Mouse (Mus musculus) layer of hippocampus, postnatal 25 days (tissue): ENCODE data around the gene Zfand3. TPM values are rescaled to one million over a fixed set of nuclear protein-coding genes. Genes with fewer than 3 reads are reported as not detected.

Experiments used
- DNase-seq, 2 experiments: peaks; one replicate each; pipeline ENCODE4 v3.0.0; 2022; ENCODE audit warnings: mixed read lengths in 2 of 2, low spot score in 1 of 2; ENCODE audit errors: extremely low spot score in 1 of 2
- total RNA-seq, 2 experiments: library from RNA; stranded (reverse); gene quantifications; 2 replicates each; pipeline ENCODE4 v1.2.3; 2021

The Zfand3 gene
- 100 to 1,000 TPM; 114 to 119 TPM for total RNA-seq

DNA sequence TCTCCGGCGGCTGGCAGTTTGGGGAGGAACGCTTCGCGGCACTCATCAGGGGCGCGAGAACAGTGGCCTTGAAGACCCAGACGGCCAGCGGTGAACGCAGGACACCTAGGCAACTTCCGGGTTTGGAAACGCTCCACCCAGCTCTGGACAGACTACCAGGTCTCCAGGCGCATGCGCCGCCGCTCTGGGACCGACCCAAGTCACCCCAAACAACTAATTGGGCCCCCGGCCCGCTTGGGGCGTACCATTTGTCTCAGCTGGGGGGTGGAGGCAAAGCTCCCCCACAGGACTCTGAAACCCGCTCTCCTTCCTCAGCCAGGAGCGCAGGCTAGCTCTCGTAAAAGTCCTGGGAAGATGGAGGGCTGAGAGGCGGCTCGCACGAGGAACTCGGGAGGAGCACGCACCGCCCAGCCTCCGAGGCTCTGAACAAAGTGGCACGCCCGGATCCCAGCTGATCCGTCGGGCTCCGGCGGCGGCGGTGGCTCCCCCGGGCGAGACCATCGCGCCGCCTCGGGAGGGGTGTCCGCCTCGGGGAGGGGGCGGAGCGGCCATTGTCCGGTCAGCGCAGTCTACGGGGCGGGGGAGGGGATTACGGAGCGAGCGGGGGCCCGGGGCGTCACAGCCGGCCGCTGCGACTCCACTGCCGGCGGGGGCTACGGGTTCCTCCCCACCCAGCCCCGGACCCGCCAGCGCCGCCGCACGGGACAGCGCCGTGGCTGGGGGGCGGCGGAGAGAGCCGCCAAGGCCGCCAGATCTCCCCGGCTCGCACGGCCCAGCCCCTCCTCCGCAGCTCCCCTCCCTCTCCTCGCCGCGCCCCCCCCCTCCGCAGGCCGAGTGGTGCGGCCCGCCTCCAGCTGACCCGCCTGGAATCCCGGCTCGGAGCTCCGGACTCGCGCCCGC, at the start of gene Zfand3:
Zfand3 (plus strand) TSS at position 531 of the 900 bp plus-strand sequence.
- DNase-seq, result peak; percentile 87 to 97

DNA sequence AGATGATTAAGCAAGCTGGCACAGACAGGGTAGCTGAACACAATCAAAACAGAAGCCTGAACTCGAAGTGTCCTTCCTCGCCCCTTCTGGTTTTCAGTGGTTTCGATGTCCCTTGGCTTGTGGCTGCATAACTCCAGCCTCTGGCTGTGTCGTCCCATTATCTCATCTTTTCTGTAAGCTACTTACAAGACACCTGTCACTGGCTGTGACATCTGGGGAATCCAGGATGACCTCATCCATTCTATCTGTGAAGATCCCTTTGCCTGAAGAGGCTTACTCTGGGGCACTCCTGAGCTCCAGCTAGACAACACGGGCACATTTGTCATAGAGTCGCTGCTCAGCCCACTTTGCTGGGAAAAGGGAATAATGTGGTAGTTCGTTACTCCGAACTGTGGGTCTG, 48.7 kb upstream of the Zfand3 start:
- no peak for DNase-seq

DNA sequence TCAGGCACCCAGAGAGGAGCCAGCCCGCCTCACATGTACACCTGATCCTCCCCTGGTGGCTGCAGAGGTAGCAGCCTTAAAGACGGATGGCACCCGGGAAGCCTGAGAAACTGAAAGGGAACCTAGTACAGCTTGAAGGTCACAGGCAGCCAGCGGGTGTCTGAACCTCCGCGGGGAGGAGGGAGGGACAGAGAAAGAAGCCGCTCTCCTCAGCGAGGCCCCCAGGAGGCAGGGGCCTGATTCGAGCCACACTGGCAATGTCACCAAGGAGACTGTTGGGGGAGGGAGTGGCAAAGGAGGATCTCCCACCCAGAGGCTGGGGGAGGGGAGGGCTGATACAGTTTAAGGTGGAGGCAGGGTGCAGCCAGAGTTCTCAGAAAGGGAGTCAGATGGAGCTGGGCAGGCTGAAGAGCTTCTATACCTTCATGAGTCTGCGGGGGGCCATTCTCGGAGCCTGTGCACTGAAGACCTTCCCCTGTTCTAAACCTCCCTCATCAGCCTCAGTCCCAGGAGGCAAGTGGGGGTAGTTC, 40.7 kb upstream of the Zfand3 start:
- no peak for DNase-seq

GRCm38 (mm10) chr17:29965506-29965905, 39.0 kb upstream of the Zfand3 start:
- no peak for DNase-seq

GRCm38 (mm10) chr17:29970037-29970555, 34.4 kb upstream of the Zfand3 start, which contains the start of gene Mdga1:
Mdga1 (minus strand) TSS chr17:29970087.
- DNase-seq, result no peak

DNA sequence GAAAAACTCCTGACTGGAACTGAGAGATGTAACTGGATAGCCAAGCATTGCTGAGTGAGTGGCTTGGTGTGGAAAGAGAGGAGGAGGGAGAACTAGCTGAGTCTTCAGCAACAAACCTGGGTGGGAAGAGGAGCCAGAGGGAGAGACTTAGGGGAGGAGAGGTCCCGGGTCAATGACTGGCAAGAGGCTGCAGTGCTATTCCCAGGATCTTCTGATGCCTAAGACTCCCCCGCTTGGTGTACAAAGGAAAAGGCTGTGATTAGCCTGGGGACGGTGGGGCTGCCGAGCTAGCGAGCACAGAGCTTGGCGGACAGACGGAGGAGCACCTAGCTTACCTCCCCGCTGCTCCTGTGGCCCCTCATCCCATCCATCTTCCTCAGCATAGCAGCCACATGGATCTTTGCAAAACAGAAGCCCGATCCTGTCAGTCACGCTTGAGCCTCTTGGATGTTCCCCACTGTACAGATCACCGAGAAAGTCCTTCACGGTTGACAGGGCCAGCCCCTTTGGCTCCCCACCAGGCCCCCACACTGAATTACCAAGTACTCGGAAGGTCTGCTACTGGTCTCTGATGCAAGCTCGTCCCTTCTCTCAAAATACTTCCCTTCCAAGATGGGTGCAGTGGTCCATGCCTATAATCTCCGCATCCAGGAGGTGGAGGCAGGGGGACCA, 32.6 kb upstream of the Zfand3 start:
- no peak for DNase-seq

GRCm38 (mm10) chr17:29973226-29973625, 31.3 kb upstream of the Zfand3 start:
- DNase-seq, result no peak

DNA sequence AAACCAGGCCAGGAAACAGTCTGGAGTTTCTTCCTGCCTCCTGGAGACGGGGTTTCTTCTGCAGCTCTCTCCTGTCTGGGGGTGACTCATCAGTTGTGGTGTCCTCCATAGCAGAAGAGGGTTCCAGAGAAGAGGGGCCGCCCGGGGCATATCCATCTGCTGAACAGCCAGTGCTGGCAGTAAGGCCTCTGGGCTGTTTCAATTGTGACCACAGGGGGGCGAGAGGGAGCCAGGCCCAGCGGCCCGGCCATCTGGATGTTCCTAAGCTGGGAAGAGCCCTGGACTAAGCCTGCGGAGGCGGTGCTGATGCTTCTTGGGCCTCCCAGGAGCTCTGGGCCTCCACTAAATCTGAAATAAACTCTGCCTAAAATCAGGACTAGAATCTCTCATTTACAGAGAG, 28.8 kb upstream of the Zfand3 start:
- peak; percentile 82 to 94 for DNase-seq

DNA sequence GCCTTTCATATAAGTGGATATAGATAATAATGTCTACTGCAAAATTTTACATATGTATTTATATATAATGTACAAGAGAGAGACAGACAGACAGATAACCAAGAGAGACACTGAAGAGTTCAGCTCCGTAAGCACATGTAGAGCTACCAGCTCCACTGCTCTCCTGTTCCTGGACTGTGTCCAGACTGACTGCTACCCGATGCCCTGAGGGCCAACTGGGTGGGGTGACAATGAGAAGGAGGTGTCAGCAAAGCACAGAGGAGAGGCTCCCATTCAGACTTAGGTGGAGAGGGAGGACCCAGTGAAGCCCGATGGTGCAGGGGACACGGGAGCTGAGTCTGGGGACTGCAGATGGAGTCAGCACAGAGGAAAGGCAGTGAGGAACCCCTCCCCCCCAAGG, 25.5 kb upstream of the Zfand3 start:
- DNase-seq, result no peak

GRCm38 (mm10) chr17:29979841-29980240, 24.7 kb upstream of the Zfand3 start:
- DNase-seq, result no peak

- DNase-seq, result no peak
Observed at GRCm38 (mm10) chr17:29981568-29981967, 23.0 kb upstream of the Zfand3 start.

GRCm38 (mm10) chr17:29983190-29983589, 21.3 kb upstream of the Zfand3 start:
- DNase-seq, result no peak

GRCm38 (mm10) chr17:29984931-29985330, 19.6 kb upstream of the Zfand3 start:
- DNase-seq, result peak in 1 of 2 experiments; percentile 42

DNA sequence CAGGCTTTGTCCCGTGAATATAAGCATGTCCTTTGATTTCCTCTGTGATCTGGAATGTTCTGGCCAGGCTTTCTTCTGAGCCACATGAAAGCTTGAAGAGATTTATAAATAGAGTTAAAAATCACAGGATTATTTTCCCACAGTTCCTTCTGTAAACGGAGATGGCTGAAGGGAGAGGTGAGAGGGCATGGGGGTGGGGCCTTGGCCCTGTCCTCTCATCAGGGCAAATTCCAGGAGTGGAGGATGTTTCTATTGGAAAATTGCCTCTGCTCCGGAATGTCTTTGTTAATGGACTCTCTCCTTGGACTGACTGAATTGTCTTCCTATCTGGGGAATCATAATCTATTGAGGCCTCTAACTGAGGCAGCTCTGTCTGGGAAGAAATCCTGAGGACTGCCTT, 19.0 kb upstream of the Zfand3 start:
- no peak for DNase-seq

- DNase-seq, result no peak
Observed at GRCm38 (mm10) chr17:29988141-29988540, 16.4 kb upstream of the Zfand3 start.

GRCm38 (mm10) chr17:29989653-29990052, 14.9 kb upstream of the Zfand3 start:
- no peak for DNase-seq

GRCm38 (mm10) chr17:29990136-29990535, 14.4 kb upstream of the Zfand3 start:
- no peak for DNase-seq

GRCm38 (mm10) chr17:29990845-29991244, 13.7 kb upstream of the Zfand3 start:
- DNase-seq, result no peak

DNA sequence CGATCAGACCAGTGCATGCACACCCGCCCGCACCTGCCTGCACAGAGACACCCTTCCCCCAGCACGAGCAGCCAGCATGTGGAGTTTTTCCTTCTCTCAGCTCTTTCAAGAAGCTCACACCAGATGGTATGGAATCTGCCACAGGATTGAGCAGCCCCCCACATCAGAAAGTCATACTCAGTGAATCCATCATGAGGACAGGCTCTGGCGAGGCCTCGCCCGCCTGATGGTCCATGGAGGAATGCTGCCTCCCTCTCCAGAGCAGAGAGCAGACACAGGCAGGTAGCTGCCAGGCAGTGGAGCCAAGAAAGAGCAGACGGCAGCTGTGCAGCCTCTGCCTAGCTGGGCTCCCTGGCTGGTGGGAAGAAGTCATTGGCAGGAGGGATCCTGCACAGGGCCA, 11.0 kb upstream of the Zfand3 start:
- peak; percentile 30 to 36 for DNase-seq

DNA sequence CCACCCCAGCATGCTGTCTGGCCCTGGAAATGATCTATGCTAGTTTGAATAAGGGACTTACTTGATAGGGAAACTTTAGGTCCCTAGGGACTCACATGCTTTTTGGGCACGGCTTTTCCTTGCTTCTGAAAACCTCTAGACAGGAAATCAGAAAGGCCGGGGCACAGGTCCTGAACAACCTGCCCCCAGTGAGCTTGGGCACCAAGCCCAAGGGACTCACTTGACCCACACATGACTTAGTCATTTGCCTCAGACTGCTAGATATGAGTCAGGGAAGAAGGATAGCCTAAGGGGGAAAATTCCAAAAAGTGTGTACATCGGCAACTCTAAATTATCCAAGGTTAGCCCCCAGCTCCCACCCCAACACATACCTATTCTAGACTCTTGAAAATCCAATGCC, 10.5 kb upstream of the Zfand3 start:
- no peak for DNase-seq

DNA sequence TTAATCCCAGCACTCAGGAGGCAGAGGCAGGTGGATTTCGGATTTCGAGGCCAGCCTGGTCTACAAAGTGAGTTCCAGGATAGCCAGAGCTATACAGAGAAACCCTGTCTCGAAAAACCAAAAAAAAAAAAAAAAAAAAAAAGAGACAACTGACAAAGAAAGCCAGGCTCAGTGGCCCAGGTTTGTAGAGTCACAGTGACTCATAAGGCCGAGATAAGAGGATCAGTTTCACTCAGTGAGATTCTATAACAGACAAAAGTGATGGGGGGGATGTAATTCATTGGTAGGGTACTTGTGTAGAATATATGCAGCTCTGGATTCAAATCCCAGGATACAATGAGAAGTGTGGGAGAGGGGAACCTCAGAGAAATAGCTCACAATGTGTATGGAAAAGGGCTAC, 10.1 kb upstream of the Zfand3 start:
- DNase-seq, result no peak
